Mouse (Mus musculus): ENCODE measurements around the gene Tpk1. TPM values are rescaled to one million over a fixed set of nuclear protein-coding genes. Genes with fewer than 3 reads are reported as not detected.

Tpk1 gene
- polyA plus RNA-seq, 1 experiment = 1.1 TPM

DNA sequence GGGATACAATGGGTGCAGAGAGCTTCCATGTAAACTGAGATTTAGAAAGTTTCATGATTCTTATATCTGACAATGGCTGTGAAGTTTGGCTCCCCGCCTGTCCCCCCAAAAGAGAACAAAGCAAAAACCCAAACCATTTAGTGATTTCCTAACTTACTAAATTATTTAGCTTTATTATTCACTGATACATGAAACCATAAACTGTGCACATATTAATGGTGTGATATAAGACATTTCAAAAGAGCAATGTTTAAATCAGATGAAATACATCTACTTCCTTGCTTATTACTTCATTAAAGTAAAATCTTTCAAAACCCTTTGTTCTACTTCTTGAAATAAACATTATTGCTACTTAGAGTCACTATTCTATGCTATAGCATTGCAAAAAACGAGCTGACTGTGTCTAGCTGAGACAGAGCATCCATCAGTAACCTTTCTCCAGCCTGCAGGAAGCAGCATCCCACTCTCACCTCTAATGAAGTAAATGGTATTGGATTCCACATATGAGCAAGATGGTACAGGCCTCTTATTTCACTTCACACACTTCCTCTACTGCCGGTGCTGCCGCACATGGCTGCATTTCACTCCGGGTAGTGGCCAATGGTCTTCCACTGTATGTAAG is 161.4 kb downstream of the Tpk1 start:
- TF ChIP-seq GATA1 (IDR thresholded peaks at IDR 0.05; ENCODE audit: low read length) = no peak

DNA sequence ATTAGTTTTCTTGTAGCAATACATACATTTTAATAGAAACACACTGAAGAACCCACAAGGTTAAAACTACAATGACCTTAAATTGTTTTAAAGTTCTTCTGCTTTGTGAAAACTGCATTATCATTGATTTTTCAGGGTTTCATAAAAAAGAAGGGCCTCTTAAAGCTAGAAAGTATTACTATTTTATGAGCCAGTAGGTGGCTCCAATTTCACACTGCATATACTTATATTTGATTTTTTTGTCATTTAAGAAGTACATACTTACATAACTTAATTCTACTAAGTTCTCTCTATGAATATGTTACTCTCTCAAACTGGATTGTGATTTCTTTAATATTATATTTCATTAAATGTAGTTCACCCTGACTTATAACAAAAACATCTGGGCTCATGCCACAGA is 173.7 kb downstream of the Tpk1 start:
- no peak for TF ChIP-seq GATA1 (IDR thresholded peaks at IDR 0.05; ENCODE audit: low read length)

DNA sequence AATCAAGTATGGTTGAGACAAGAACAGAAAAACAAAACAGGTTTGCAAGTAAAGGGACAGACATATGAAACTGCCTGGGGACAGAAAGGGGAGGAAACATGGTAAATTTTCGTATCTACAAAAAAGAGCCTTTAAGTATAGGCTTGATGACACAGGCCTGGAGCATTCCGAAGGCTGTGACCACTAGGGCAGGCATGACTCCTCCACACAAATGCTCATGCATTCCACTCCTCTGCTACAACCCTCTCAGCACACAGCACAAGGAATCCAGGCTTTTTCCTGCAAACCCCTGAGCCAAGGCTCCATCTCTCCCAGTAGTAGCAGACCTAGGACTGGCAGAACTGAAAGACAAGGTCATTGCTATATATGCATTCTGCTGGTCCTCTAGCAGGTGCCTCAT is 179.4 kb downstream of the Tpk1 start:
- TF ChIP-seq GATA1 (IDR thresholded peaks at IDR 0.05; ENCODE audit: low read length) = no peak

DNA sequence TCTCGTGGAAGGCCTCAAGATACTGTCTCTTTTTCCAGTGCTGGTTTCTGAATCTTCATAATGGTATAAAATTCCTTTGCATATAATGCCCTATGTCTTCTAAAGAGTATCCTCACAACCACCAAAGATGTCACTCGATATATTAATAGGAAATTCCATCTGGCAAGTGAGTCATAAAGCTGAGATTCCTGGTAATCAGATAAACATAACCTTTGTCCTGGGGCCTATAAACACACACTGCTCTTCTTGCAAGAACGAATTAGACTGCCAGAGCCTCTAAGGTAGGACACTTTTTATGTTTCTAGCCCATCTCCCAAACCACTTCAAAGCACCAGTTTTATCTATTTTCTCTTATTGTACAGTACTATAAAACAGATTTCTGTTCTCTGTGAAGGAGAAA is 185.4 kb downstream of the Tpk1 start:
- TF ChIP-seq GATA1 (IDR thresholded peaks at IDR 0.05; ENCODE audit: low read length) = no peak

DNA sequence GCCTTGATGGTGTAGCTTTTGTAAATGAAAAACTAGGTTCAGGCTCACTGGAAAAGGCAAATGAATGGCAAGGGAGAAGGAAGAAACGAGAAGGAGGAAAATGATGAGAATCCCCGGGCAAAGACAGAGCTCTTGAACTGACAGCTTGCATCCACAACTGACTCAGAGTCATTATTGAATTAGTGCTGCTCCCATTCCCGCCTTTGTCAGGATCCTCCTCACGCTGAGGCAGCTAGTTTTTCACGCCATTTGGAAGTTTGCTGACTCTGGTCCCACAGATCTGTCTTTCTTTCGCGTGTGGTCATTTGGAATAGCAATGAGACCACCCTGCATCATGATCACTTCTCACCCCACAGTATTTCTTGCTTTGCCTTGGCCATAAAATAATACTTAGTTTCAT is 187.3 kb downstream of the Tpk1 start:
- no peak for TF ChIP-seq GATA1 (IDR thresholded peaks at IDR 0.05; ENCODE audit: low read length)

DNA sequence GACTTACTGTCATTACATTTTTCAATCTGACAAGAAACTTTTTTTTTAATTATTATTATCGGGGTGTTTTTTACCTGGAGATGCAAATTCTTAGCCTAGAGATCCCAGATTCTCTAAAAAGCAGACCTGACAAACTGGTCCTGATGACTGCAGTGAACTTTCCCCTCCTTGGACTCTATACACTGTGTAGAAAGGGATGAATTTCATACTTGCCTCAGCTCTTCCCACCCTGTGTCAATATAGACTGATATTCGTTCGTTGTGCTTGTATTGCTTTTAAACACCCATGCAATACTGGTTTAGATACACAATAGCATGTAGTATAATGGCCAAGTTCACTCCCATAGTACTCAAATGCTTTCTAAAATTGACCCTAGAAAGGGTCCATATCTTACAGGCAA is 189.7 kb downstream of the Tpk1 start:
- TF ChIP-seq GATA1 (IDR thresholded peaks at IDR 0.05; ENCODE audit: low read length) = no peak

DNA sequence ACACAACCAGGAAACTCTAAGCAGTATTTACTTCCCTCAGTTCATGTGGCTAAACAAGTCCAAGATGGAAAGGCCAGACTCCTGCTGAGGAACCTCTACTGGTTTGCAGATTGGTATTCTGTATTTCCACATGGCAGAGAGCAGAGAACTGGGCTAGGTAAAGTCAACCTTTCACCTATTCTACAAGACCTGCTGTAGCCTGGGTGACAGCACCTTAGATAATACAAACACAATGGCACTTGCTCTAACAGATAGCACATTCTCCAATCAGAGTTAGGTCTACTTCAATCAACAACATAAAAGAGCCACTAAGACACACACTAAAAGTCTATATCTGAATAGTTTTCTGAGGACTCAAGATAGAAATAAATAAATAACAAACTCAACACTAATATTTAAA is 190.2 kb downstream of the Tpk1 start:
- TF ChIP-seq GATA1 (IDR thresholded peaks at IDR 0.05; ENCODE audit: low read length) = no peak

DNA sequence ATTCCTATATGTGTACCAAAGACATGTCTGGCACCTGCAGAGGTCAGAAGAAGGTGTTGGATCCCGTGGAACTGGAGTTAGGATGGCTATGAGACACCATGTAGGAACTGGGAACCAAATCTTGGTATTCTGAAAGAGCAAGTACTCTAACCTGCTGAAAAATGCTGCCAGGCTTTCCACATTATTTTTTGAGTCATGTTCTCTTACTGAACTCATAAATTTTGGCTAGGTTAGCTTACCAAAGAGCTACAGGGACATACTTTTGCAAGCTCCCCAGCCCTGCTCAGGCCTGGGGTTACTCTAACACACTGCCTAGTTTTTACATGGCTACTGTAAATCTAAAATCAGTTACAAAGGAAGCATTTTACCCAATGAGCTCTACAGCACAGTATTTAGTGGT is 194.5 kb downstream of the Tpk1 start:
- no peak for TF ChIP-seq GATA1 (IDR thresholded peaks at IDR 0.05; ENCODE audit: low read length)

DNA sequence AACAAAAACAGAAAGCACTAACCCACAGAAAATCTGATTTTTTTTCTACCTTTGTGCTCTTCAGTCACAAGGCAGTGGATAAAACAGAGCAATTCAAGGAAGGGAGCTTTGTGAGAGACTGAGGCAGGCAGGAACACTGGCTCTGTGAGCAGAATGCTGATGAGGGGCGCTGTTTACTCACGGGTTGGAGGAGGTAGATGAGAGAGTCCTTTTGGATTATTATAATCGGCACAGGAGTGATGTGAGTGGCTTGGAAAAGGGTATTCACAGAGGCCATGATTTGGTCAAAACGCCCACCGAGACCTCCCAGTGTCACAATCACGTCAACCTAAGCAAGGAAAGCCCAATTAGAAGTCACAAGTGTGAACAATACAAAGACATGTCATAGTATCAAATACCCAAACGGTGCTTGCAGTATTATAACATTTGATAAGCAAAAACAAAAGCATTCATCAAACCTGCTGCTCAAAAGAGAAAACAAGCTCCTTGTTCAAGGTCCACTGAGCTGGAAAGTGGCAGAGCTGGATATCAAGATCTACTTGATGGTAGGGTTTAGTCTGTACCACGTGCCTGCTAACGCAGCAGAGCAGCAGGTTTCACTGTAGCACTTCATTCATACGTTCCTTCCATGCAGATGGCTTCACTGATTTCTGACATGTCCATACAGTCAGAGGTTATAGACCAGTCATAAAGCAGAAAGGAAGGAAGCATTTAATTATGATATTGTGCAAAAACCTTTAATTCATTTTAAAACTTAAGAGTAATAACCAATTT is 197.1 kb downstream of the Tpk1 start:
- no peak for TF ChIP-seq GATA1 (IDR thresholded peaks at IDR 0.05; ENCODE audit: low read length)

DNA sequence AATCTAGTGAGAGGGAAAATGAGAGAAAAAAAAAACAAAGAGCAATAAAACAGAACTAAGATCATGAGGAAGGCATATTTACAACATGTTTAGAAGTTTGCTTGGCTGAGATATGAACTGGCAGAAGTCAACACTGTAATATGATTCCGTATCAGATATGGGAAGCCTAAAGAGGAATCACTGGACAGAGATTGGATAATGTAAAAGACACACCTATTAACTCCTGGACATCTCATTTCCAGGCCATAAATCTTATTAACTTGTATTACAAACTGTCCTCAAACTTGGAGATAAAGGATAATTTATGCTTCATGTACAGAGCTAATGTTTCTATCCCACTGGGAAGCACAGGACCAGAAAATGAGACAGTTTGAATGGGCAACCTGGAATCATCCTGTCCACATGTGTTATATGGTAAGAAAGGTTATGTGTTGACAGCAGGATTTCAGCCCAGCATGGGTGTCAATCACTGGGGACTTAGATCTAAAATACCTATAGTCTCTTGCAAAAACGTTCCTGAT is 203.2 kb downstream of the Tpk1 start:
- TF ChIP-seq GATA1 (IDR thresholded peaks at IDR 0.05; ENCODE audit: low read length) = no peak

DNA sequence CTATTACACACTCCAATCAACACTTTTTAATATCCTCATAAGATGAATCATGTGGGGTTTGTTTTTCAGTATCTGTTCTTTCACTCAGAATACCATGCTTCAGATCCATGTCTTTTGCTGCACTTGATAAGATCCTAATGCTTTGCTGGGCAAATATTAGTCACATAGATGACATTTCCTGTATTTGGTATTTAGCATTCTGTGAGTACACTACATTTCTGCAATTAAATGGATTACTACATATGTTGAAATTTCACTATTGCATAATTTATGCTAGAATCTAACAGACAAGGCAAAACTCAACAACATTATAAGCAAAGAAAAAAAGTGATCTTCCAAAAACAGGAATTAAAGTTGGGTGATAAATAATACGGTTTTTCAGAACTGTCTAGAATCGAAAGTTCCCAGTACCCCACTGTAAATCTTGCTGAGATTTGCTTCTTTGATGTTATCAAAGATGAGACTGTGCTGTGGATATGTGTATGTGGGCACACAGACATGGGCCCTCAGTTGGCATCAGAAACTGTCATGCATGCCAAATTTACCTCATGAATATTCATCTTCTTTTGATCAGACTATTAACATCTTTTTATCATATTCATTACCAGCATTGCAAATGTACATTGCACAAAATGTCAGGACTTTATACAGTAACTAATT is 203.8 kb downstream of the Tpk1 start:
- no peak for TF ChIP-seq GATA1 (IDR thresholded peaks at IDR 0.05; ENCODE audit: low read length)

DNA sequence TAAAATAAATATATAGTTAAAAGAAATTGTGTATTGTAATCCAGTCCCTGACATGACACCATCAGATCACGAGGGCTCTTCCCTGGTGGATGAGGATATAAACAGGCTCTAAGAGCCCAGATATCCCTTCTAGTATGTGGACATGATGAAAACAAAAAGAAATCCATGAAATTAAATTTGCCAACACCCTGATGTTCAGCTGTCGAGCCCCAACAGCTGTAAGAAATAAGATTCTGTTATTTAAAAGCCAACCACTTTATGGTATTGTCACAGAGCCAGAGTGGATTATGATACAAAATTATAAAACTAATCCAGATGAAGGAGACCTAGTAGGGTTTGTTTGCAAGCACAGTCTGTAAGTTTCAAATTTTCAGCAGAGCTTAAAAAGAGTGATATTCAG is 207.0 kb downstream of the Tpk1 start:
- TF ChIP-seq GATA1 (IDR thresholded peaks at IDR 0.05; ENCODE audit: low read length) = no peak

DNA sequence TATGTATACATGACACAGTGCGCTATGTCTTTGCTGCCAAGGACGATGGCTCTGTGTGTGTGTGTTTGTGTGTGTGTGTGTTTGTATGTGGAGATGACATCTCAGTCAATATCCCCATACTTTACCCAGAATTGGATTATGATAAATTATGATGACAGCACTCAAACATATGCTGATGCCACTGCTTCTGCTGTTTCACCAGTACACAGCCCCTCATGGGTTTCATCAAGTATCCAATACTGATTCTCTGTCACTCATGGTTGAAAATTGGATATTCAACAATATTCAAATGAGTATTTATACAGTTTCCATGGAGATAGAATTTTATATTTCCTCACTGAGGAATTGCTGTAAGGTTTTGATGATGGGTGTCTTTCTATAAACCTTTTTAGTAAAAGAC is 208.1 kb downstream of the Tpk1 start:
- no peak for TF ChIP-seq GATA1 (IDR thresholded peaks at IDR 0.05; ENCODE audit: low read length)

DNA sequence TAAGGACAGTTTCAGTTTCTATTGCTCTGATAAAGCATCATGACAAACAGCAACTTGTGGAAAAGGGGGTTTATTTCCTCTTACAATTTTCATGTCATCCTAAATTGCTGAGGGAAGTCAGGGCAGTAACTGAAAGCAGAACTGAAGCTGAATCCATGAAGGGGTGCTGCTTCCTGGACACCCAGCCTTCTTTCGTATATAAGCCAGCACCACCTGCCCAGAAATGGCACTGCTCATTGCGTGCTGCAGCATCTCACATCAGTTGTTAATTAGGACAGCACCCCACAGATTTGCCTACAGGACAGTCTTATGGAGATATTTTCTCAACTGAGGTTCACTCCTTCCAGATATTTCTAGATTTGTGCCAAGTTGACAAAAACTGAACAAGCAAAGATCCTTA is 216.6 kb downstream of the Tpk1 start:
- no peak for TF ChIP-seq GATA1 (IDR thresholded peaks at IDR 0.05; ENCODE audit: low read length)

DNA sequence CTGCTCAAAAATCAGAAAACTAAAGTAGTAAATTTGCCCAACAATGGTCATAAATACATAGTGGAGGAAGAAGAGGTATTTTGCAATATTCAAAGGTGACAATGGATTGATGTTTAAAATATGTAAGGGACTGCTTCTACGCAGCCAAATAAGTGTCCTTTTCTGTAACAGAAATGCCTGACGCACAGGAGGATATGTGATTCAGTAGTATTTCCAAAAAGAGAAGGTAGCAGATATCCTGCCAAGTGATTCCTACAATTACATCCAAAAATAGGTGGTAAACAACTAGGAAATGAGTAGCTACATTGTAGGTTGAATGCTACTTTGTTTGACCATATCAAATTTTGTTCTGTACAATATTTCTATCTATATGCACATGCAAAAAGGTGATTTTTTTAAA is 220.2 kb downstream of the Tpk1 start:
- no peak for TF ChIP-seq GATA1 (IDR thresholded peaks at IDR 0.05; ENCODE audit: low read length)

DNA sequence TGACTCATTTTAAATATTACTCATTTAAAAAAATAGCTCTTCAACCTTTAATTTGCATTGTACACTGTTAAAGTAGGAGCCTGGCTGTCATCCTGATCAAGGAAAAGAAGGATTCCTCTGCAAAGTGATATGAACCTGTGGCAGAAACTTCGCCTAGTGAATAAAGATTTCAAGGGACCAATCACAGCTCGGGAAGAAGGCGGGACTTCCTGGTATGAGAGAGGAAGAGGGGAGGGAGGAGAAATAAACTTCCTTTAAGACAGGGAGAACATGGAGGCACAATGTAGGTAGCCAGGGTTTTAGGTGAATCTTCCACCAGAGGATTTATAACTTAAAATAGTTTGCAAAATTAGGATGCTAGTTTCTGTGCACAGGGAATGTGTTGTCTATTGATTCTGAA is 223.9 kb downstream of the Tpk1 start:
- TF ChIP-seq GATA1 (IDR thresholded peaks at IDR 0.05; ENCODE audit: low read length) = no peak
